Mouse (Mus musculus) right cerebral cortex, postnatal 14 days (tissue): ENCODE results near the gene Syn2.
A peak's percentile ranks its signal among the peaks of the same experiment; 100 is the strongest.

Experiments used
- DNase-seq: peaks from one replicate; pipeline ENCODE4 v3.0.0; 2022

Gene Syn2

GRCm38 (mm10) chr6:115134501-115135331 lies at the start of gene Syn2:
Gene Syn2 (plus strand): TSS chr6:115134902.
- DNase-seq = peak; percentile 92

DNA sequence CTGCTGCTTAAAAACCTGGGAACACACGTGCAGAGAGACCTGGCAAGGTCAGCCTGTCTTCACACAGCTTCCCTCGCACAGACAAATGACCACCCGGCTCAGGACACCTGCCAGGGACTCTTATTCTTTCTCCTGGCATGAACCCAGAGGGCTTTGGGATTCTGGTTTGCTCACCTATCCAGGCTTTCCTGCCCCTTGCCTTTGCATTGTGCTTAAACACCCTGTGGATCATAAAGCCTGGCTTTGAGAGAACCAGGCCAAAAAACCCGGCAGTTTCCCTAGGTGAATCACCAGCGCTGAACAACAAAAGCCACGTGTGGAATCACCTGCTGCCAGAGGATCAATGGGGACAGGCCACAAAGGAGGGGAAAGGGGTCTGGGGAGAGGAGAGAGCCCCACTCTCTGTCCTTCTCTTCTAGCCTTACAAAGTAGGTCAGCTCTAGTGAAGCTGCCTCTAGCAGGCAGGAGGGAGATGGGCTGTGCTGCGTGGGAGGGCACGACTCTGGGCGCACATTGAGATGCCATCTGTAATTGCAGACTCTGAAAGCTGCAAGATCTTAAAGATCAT lies 49.3 kb upstream of the Syn2 start:
- peak; percentile 74 for DNase-seq

GRCm38 (mm10) chr6:115088314-115089106 lies 46.2 kb upstream of the Syn2 start:
- DNase-seq = no peak

GRCm38 (mm10) chr6:115091737-115092136 lies 43.0 kb upstream of the Syn2 start:
- DNase-seq = no peak

DNA sequence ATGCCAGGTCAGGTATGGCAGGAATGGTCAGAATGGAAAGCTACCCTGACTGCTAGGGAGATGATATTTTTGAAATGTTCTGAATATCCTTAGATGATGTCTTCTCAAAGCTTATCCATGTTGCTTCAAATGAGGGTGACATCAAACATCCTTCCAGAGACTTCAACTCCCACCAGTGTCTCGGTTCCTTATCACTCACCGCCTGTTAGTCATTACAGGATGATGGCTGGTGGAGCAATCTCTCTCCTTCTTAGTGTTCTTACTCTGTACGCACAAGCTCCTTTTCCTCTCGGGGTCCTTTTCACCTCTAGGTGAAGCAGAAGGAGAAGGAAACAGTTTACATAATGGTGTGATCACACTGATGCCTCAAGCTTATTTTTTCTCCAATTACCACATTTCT lies 32.2 kb upstream of the Syn2 start:
- no peak for DNase-seq

- DNase-seq = no peak
These were observed 23.3 kb upstream of the Syn2 start for GRCm38 (mm10) chr6:115111426-115111825.

DNA sequence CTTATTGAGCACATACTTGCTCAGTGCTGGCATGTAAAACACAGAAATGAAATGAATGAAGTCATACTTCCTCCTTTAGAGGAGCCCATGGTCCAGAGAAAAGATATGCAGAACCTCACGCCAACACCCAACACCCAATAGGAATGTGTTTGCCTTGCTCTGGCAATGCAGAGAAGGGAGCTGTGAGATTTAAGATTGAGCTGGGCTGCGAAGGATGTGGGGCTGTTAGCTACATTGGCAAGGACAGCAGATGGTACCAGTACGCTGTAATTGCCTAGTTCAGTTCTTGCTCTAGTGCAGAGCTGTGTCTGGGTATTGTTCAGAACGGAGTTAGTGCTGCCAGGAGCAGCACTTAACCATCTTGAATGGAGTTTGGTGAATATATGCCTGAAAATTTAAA lies 12.5 kb upstream of the Syn2 start:
- DNase-seq = no peak

GRCm38 (mm10) chr6:115123262-115124201 lies 11.2 kb upstream of the Syn2 start:
- peak; percentile 57 for DNase-seq

DNA sequence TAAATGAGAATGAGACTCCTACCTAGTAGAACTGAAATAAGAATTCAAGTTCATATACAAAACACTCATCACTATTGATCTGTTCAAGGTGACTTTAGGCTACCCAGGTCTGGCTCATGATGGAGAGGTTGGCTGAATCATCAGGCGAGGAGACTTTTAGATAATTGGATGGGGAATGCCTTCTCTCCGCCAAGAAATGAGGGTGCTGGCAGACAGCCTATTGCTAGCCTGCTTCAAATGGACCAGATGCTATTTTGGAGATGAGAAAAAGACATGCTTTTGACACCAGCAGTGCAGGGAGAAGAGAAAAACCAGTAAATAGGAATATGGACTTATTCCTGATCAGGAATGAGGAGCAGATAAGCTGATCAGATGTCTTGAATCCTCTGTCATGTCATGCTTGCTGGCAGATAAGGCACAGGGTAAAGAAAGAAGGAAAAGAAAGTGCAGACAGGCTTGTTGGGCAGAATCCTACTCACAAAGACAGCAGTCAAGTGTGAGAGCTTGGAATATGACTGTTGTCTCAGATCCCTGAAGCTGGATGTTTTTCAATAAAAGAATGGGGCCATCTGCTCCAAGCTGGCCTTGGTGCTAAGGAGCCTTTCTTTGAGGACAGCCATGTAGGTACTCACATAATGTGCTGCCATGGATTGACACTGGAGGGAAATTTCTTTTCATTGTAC lies 9.9 kb upstream of the Syn2 start:
- peak; percentile 57 for DNase-seq

DNA sequence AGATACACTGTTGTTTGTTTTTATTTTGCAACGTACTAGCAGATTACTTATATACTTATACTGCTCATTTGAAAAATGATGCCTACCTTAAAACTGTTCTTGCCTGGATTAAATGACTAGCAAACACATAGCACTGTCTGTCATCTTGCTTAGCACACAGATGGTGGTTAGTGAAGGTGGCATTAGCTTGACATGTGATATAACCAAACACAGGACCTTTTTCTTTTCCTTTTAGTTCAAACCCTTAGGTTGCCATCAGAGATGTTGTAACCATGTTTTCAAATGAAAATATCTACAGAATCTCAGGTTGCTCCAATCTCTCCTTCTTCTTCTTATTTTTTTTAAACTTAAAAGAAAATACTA lies 9.4 kb upstream of the Syn2 start:
- no peak for DNase-seq

- DNase-seq = peak; percentile 40
These were observed 8.4 kb upstream of the Syn2 start for GRCm38 (mm10) chr6:115126232-115126785.

DNA sequence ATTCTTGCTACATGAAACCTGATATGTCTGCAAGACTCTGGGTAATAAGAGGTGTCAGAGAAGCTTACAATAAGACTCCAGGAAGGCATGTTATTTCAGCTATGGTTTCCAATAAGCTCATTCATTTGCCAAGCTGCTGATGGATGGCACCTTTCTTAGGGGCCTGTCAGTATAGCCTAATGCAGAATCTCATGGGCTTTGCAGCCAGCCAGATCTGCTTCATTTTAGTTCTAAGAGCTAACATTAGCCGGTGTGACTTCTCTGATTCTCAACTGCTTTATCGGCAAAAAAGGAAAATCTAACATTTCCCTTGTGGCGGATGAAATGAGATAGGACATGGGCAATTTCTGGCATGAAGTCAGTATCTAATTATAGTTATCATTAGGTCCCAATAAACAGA lies 7.9 kb upstream of the Syn2 start:
- DNase-seq = no peak

DNA sequence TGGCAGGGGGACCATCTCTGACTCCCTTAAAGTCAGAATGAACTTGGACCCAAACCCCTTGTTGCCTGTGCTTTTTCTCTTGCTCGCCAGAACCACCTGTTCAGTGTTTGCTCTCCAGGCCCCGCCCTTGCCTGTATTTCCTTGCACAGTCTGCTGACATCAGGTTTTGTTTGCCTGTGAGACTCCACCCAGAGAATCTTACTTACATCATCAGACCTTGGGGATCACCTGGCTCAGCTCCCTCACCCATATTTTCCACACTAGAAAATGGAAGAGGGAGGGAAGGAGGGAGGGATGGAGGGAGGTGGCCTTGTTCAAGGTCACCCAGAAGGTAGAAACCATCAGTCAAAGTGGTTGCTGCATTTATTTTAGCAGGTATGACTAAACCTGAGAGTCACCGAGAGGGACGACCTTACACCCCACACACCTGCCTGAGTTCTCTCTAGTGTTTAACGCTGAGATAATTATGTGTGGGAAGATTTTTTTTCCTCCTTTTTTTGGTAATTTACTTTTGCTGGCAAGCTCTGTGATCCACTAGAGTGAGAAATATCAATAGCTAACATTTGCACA lies 7.4 kb upstream of the Syn2 start:
- DNase-seq = no peak

GRCm38 (mm10) chr6:115135332-115135649 lies 589 bp downstream of the Syn2 start:
- peak; percentile 27 for DNase-seq

GRCm38 (mm10) chr6:115136156-115136555 lies 1.5 kb downstream of the Syn2 start:
- no peak for DNase-seq

GRCm38 (mm10) chr6:115141446-115141845 lies 6.7 kb downstream of the Syn2 start:
- DNase-seq = no peak

GRCm38 (mm10) chr6:115161175-115161574 lies 26.5 kb downstream of the Syn2 start:
- no peak for DNase-seq

DNA sequence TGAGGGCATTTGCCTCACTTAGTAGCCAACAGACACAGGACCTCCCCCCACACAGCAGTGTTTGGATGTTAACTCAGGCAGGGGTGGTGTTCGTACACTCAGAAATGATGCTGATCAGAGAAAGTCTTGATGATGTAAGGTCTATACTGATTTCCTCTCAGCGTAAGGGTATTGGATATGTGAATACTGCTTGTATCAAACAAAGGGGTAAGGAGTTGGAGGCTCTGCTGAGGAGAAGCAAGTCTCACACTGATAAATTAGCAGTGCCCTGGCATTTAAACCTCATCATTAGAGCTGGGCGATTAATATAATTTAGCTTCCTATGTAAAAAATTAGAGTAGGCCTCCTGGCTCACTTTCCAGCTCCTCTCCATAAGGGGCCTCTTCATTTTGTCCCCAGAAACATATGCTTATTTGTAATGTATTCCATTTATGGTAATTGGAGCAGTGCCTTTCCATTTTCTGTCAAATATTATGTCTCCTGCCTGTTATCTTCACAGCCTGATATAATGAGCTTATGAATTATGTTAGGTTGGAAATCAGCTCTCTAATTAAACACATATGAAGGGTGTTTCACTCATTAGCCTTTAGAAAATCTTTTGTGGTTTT lies 31.3 kb downstream of the Syn2 start:
- DNase-seq = no peak

- DNase-seq = no peak
These were observed 34.2 kb downstream of the Syn2 start for GRCm38 (mm10) chr6:115168921-115169320.

GRCm38 (mm10) chr6:115169518-115169917 lies 34.8 kb downstream of the Syn2 start:
- no peak for DNase-seq

DNA sequence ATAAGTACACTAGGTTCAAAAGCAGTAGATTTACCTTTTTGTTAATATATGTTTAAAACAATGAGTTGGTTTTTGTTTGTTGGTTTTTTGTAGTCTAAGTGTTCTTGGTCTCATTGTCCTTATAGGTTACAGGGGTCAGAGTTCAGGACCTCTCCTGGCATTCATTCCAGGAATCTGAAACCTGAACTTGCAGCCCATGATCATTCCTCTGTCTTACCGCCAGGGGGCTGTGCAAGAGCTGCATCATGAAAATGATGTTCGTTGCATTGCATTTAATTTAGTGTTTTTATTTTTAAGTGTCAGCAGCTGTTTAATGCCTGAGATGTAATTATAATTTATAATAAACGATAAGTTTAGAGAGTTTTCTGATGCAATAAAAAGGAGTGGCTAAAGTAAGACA lies 40.1 kb downstream of the Syn2 start:
- DNase-seq = no peak
